ENCODE assay signal across 32 mouse cellular contexts in the genomic region with DNA sequence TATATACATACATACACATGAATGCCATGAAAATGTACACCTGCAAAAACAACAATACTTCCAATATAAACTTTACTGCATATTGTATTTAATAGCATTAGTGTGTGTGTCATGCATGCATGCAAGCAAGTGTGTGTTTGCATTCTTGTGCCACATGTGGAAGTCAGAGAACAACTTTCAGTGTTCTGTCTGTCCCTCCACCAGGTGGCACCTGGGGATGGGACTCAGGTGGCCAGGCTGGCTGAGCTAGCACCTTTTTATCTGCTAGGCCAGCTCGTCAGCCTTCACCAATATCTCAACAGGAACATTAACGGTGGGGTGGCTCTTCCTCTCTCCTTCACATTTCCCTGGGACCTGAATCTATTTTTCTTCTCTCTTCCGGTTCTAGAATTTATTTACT. TPM values are rescaled to one million over a fixed set of nuclear protein-coding genes. Genes with fewer than 3 reads are reported as not detected.
DNase-seq lines count a peak whose midpoint lies in the region; ATAC-seq and TF ChIP-seq lines count a peak whose summit lies in the region.
"Had no signal": no experiment of that assay in that cellular context is flagged by ENCODE, and none has a peak within 500 bp of the region (broad histone marks: within the 10 kb centered on the region; RNA-seq: fewer than 3 reads in every experiment).

No protein-coding gene starts in this region.

- H3K27ac ChIP-seq in heart, adult 2 months: no peak overlapping the region
- H3K27ac ChIP-seq in left cerebral cortex, adult 2 months: no peak overlapping the region
- no peak overlapping the region for H3K27ac ChIP-seq in midbrain, embryonic 14.5 days (replicated peaks; ENCODE audit: low read depth, low read length)
- no peak overlapping the region for H3K27ac ChIP-seq in midbrain, embryonic 15.5 days
- H3K27ac ChIP-seq: embryonic facial prominence, embryonic 13.5 days; forebrain, embryonic 13.5 days; hindbrain, embryonic 12.5 days; limb, embryonic 10.5 days; liver, embryonic 12.5 days; lung, embryonic 15.5 days; neural tube, embryonic 13.5 days had no signal

- no peaks in the 10 kb centered on the region for H3K4me1 ChIP-seq in heart, adult 2 months (ENCODE audit: control insufficient read depth, insufficient read depth, low read length)
- no peaks in the 10 kb centered on the region for H3K4me1 ChIP-seq in midbrain, embryonic 14.5 days (ENCODE audit: control insufficient read depth, insufficient read depth, low read length)
- no peaks in the 10 kb centered on the region for H3K4me1 ChIP-seq in midbrain, embryonic 15.5 days
- H3K4me1 ChIP-seq: embryonic facial prominence, embryonic 13.5 days; forebrain, embryonic 13.5 days; heart, embryonic 12.5 days; hindbrain, embryonic 12.5 days; limb, embryonic 10.5 days; neural tube, embryonic 13.5 days had no signal

- H3K9me3 ChIP-seq in midbrain, embryonic 14.5 days (ENCODE audit: control insufficient read depth, low read length): no peaks in the 10 kb centered on the region
- H3K9me3 ChIP-seq in midbrain, embryonic 15.5 days: no peaks in the 10 kb centered on the region
- H3K9me3 ChIP-seq: embryonic facial prominence, embryonic 13.5 days; forebrain, embryonic 13.5 days; heart, embryonic 12.5 days; hindbrain, embryonic 12.5 days; limb, embryonic 10.5 days; liver, embryonic 12.5 days; lung, embryonic 15.5 days; neural tube, embryonic 13.5 days had no signal

- H3K4me3 ChIP-seq in heart, adult 2 months: no peak overlapping the region
- H3K4me3 ChIP-seq in left cerebral cortex, adult 2 months: no peak overlapping the region
- H3K4me3 ChIP-seq in midbrain, embryonic 14.5 days (replicated peaks; ENCODE audit: low read depth, low read length): no peak overlapping the region
- H3K4me3 ChIP-seq in midbrain, embryonic 15.5 days: no peak overlapping the region
- H3K4me3 ChIP-seq: embryonic facial prominence, embryonic 13.5 days; erythroblast, embryonic 14.5 days; forebrain, embryonic 13.5 days; heart, embryonic 12.5 days; hindbrain, embryonic 12.5 days; limb, embryonic 10.5 days; liver, embryonic 12.5 days; lung, embryonic 15.5 days; myocyte; neural tube, embryonic 13.5 days had no signal

- no peaks in the 10 kb centered on the region for H3K36me3 ChIP-seq in heart, adult 2 months (ENCODE audit: control insufficient read depth, insufficient read depth, low read length)
- H3K36me3 ChIP-seq in midbrain, embryonic 14.5 days (ENCODE audit: control insufficient read depth, insufficient read depth, low read length): 0 out of 2 replicates have a peak, but pooled peaks cover 3% of the 10 kb centered on the region
- no peaks in the 10 kb centered on the region for H3K36me3 ChIP-seq in midbrain, embryonic 15.5 days (replicated peaks)

- no peak for TF ChIP-seq POLR2A in heart, adult 2 months (IDR thresholded peaks at IDR 0.05; ENCODE audit: insufficient read depth, low read depth, low read length)

- no peak overlapping the region for H3K9ac ChIP-seq in heart, adult 2 months (ENCODE audit: low read depth, low read length)
- no peak overlapping the region; the same call in 1 of the 2 replicates for H3K9ac ChIP-seq in midbrain, embryonic 14.5 days (replicated peaks; ENCODE audit: low read length)
- H3K9ac ChIP-seq in midbrain, embryonic 15.5 days: no peak overlapping the region
- H3K9ac ChIP-seq: embryonic facial prominence, embryonic 13.5 days; forebrain, embryonic 13.5 days; heart, embryonic 12.5 days; hindbrain, embryonic 12.5 days; liver, embryonic 12.5 days; lung, embryonic 15.5 days; neural tube, embryonic 13.5 days had no signal

- peak; percentile 51 for TF ChIP-seq CTCF in heart, adult 2 months (IDR thresholded peaks at IDR 0.05)
- peak; percentile 16 for TF ChIP-seq CTCF in left cerebral cortex, adult 2 months (IDR thresholded peaks at IDR 0.05)

- 46% methylated on average over 3 of the region's 3 CpGs for WGBS in heart, adult 2 months
- 74% methylated on average over 3 of the region's 3 CpGs for WGBS in midbrain, embryonic 14.5 days
- WGBS in midbrain, embryonic 15.5 days: 69% methylated on average over 3 of the region's 3 CpGs

- no peak for TF ChIP-seq EP300 in heart, adult 2 months (IDR thresholded peaks at IDR 0.05; ENCODE audit: insufficient read depth, low read depth, low read length)

- no peaks in the 10 kb centered on the region for H3K79me2 ChIP-seq in heart, adult 2 months (replicated peaks; ENCODE audit: control insufficient read depth, insufficient read depth, low read length)

- no peak for DNase-seq in heart, adult 2 months
- DNase-seq in heart, postnatal 10 days: no peak
- DNase-seq in left cerebral cortex, adult 2 months (ENCODE audit: extremely low spot score in 1 of 2, low spot score in 2 of 2): no peak
- DNase-seq in left cerebral cortex, postnatal 25 days (ENCODE audit: low spot score in 2 of 2): no peak
- peak; percentile 29 for DNase-seq in midbrain, embryonic 14.5 days
- no peak for DNase-seq in ovary, adult 18-20 months (ENCODE audit: low spot score)
- DNase-seq: adrenal gland, postnatal 14 days; B cell, adult 2 months; cerebellum, adult 8-10 months; cerebellum, postnatal 36 days; embryo, embryonic 11 days; gastrocnemius, postnatal 10 days; heart, adult 11 months; kidney, adult 9 months; kidney, postnatal 4 days; layer of hippocampus, adult 9-11 months; right cerebral cortex, postnatal 4 days; thymus, postnatal 25 days had no signal

- ATAC-seq in midbrain, embryonic 14.5 days (ENCODE audit: low FRiP score, low TSS enrichment): no peak
- no peak for ATAC-seq in midbrain, embryonic 15.5 days (replicated peaks)
- ATAC-seq: forebrain, embryonic 13.5 days; inflammation-experienced regulatory T-cells, adult 6 months; liver, embryonic 12.5 days had no signal

- no peak overlapping the region for H3K4me2 ChIP-seq in midbrain, embryonic 14.5 days (ENCODE audit: low read length)
- H3K4me2 ChIP-seq in midbrain, embryonic 15.5 days: no peak overlapping the region
- H3K4me2 ChIP-seq: embryonic facial prominence, embryonic 13.5 days; forebrain, embryonic 13.5 days; heart, embryonic 12.5 days; hindbrain, embryonic 12.5 days; liver, embryonic 12.5 days; lung, embryonic 15.5 days; midbrain, embryonic 11.5 days; neural tube, embryonic 13.5 days had no signal

- intact Hi-C loops in heart, adult 2 months (cut with DNase I): no loop called here
- intact Hi-C loops in heart, postnatal 10 days (cut with DNase I): no loop called here
- intact Hi-C loops in left cerebral cortex, adult 2 months (cut with DNase I): no loop called here
- intact Hi-C loops in left cerebral cortex, postnatal 25 days (cut with DNase I): no loop called here

- H3K27me3 ChIP-seq in heart, adult 2 months (ENCODE audit: control insufficient read depth, insufficient read depth, low read length): no peaks in the 10 kb centered on the region
- H3K27me3 ChIP-seq in midbrain, embryonic 14.5 days (ENCODE audit: control insufficient read depth, insufficient read depth, low read length): no peaks in the 10 kb centered on the region
- H3K27me3 ChIP-seq in midbrain, embryonic 15.5 days (replicated peaks): no peaks in the 10 kb centered on the region
- H3K27me3 ChIP-seq: embryonic facial prominence, embryonic 13.5 days; forebrain, embryonic 13.5 days; heart, embryonic 12.5 days; hindbrain, embryonic 12.5 days; liver, embryonic 12.5 days; lung, embryonic 15.5 days; neural tube, embryonic 13.5 days had no signal

RNA-seq across cellular contexts. Expression of a gene that starts 7.7 kb away (rescaled TPM):
- 1 to 10 TPM; 6.6 to 9.6 TPM for total RNA-seq in heart, adult 2 months (2021)
- polyA plus RNA-seq in heart, adult 2 months (2012; rRNA removed): 11.3 and 12.5 TPM in 2 replicates
- 10 to 100 TPM in 1 of 2 experiments, 1 to 10 TPM in 1; 9.5 to 11.5 TPM for total RNA-seq in heart, postnatal 10 days (2021)
- total RNA-seq in left cerebral cortex, adult 2 months (2021): 10 to 100 TPM; 10.5 to 11.0 TPM
- total RNA-seq in left cerebral cortex, postnatal 25 days (2021): 10 to 100 TPM in 1 of 2 experiments, 1 to 10 TPM in 1; 9.9 to 10.5 TPM
- polyA plus RNA-seq in midbrain, embryonic 14.5 days (2014; fragmentation: Nextera tagmentation; extraction: Ambion mirVana): 16.1 and 18.5 TPM in 2 replicates
- polyA plus RNA-seq in midbrain, embryonic 15.5 days (2015; fragmentation: Nextera tagmentation; extraction: Ambion mirVana): 24.6 and 25.8 TPM in 2 replicates

RNA-seq across cellular contexts. Expression of a gene that starts 23.2 kb away (rescaled TPM):
- 1 to 10 TPM; 4.3 to 5.1 TPM for total RNA-seq in heart, adult 2 months (2021)
- polyA plus RNA-seq in heart, adult 2 months (2012; rRNA removed): 1.5 and 1.7 TPM in 2 replicates
- 10 to 100 TPM in 1 of 2 experiments, 1 to 10 TPM in 1; 9.9 to 10.1 TPM for total RNA-seq in heart, postnatal 10 days (2021)
- 10 to 100 TPM; 79.9 to 86.4 TPM for total RNA-seq in left cerebral cortex, adult 2 months (2021)
- total RNA-seq in left cerebral cortex, postnatal 25 days (2021): 10 to 100 TPM; 78.2 to 84.6 TPM
- 18.6 and 20.7 TPM in 2 replicates for polyA plus RNA-seq in midbrain, embryonic 14.5 days (2014; fragmentation: Nextera tagmentation; extraction: Ambion mirVana)
- polyA plus RNA-seq in midbrain, embryonic 15.5 days (2015; fragmentation: Nextera tagmentation; extraction: Ambion mirVana): 15.2 and 15.9 TPM in 2 replicates
- total RNA-seq: megakaryocyte progenitor cell, adult 5-6 weeks had no signal
- polyA plus RNA-seq: erythroblast, embryonic 14.5 days had no signal

RNA-seq across cellular contexts. Expression of a gene that starts 31.4 kb away (rescaled TPM):
- total RNA-seq in heart, adult 2 months (2021): 1 to 10 TPM; 1.3 to 2.2 TPM
- 2.3 and 12.7 TPM in 2 replicates for polyA plus RNA-seq in heart, adult 2 months (2012; rRNA removed)
- total RNA-seq in heart, postnatal 10 days (2021): 1 to 10 TPM; 2.0 to 2.8 TPM
- total RNA-seq in left cerebral cortex, adult 2 months (2021): 10 to 100 TPM; 18.8 to 25.6 TPM
- 10 to 100 TPM; 23.2 to 26.3 TPM for total RNA-seq in left cerebral cortex, postnatal 25 days (2021)
- polyA plus RNA-seq in midbrain, embryonic 14.5 days (2014; fragmentation: Nextera tagmentation; extraction: Ambion mirVana): 18.9 and 20.7 TPM in 2 replicates
- 27.0 and 27.3 TPM in 2 replicates for polyA plus RNA-seq in midbrain, embryonic 15.5 days (2015; fragmentation: Nextera tagmentation; extraction: Ambion mirVana)
- polyA plus RNA-seq: myocyte had no signal

Comparison
In these comparisons a context has a peak if more than half of its experiments do, and no peak if none do; other contexts are left out.
1. RNA of a gene that starts 23.2 kb away (total RNA-seq): 79.9 to 86.4 TPM in left cerebral cortex, adult 2 months and 78.2 to 84.6 TPM in left cerebral cortex, postnatal 25 days; 9.9 to 10.1 TPM in heart, postnatal 10 days and 4.3 to 5.1 TPM in heart, adult 2 months; every median in the first group is over 4 times any median in the second.
2. RNA of a gene that starts 31.4 kb away (total RNA-seq): 23.2 to 26.3 TPM in left cerebral cortex, postnatal 25 days and 18.8 to 25.6 TPM in left cerebral cortex, adult 2 months; 2.0 to 2.8 TPM in heart, postnatal 10 days and 1.3 to 2.2 TPM in heart, adult 2 months; every median in the first group is over 4 times any median in the second.